Mouse (Mus musculus): ENCODE measurements around the gene Ttc34. TPM values are rescaled to one million over a fixed set of nuclear protein-coding genes. Genes with fewer than 3 reads are reported as not detected.

The Ttc34 gene
- total and polyA plus RNA-seq, 3 experiments = 0.05 TPM; not detected in 2

DNA sequence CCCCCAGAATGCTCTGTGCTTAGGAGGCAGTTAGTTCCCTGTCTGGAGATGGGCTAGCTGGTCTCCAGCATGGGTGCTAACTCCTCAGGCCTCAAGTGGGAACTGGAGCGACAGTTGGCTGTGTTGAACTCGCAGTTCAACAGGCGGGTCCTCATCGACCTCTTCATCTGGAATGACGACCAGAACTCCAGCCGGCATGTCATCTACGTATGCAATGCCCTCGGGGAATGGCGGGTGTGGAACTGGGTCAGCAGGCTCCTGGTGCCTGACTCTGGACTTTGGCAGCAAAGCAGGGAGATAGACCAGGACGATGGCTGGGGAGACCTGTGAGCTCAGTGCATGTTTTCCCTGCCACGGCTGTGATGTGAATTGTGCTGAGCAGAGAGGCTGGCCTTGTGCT lies 48.2 kb downstream of the Ttc34 start:
- TF ChIP-seq TAL1 (conservative IDR thresholded peaks at IDR 0.05; ENCODE audit: low read depth, low read length) (no peak), POLR2AphosphoS5 (IDR thresholded peaks at IDR 0.05; ENCODE audit: insufficient replicate concordance, low read depth, low read length) (no peak), GATA1 (IDR thresholded peaks at IDR 0.05; ENCODE audit: borderline replicate concordance, low read length) (no peak), GATA2 (IDR thresholded peaks at IDR 0.05; ENCODE audit: borderline replicate concordance, low read depth, low read length) (no peak), CTCF (IDR thresholded peaks at IDR 0.05; ENCODE audit: low read depth, low read length) (no peak)
- Histone ChIP-seq H3K27me3 (ENCODE audit: insufficient read depth, low read length) (peaks cover 48% of the 10 kb centered on the region), H3K4me3 (ENCODE audit: low read depth, low read length) (no peak overlapping the region), H3K9me3 (replicated peaks) (no peaks in the 10 kb centered on the region), H3K4me1 (ENCODE audit: insufficient read depth, low read depth, low read length) (peaks cover 19% of the 10 kb centered on the region), H3K36me3 (replicated peaks) (no peaks in the 10 kb centered on the region)
- no peak for ATAC-seq (ENCODE audit: extremely low read depth, insufficient number of reproducible peaks, low FRiP score, poor library complexity, severe bottlenecking)
- DNase-seq (ENCODE audit: low spot score) = no peak

DNA sequence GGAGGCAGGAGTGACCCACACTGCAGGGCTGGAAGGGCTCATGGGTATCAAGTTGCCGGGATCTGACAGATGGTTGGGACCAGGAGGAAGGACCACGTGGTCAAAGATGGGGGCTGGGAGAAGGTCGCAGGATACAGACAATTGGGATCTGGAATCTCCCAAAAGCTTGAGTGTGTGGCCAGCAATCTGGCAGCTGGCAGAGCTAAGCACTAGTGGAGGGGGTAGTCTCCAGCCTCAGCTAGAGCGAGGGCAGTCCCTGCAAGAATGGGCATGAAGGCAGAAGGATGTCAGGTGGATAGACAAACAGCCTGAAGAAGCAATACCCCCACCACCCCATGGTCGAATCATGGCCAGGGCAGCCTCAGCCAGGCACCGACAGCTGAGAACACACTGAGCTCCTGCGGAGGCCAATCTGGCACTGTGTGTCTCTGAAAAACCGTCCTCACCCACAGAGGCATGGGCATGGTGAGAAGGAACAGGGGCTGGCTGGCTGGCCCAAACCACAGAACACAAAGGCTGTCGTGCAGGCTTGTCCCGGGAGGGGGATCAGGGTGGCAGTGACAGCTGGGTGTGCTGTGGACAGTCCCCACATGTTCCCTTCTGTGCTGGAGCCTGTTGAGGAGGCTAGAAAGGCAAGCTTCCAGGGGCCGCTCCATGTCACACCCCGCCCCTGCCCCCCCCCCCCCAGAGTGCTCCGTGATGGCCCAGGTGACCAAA lies 49.8 kb downstream of the Ttc34 start:
- H3K36me3 ChIP-seq (replicated peaks) = no peaks in the 10 kb centered on the region
- TF ChIP-seq POLR2AphosphoS5 (IDR thresholded peaks at IDR 0.05; ENCODE audit: insufficient replicate concordance, low read depth, low read length) (no peak), CTCF (IDR thresholded peaks at IDR 0.05; ENCODE audit: low read depth, low read length) (no peak), GATA2 (IDR thresholded peaks at IDR 0.05; ENCODE audit: borderline replicate concordance, low read depth, low read length) (no peak), GATA1 (IDR thresholded peaks at IDR 0.05; ENCODE audit: borderline replicate concordance, low read length) (no peak), TAL1 (conservative IDR thresholded peaks at IDR 0.05; ENCODE audit: low read depth, low read length) (no peak)
- DNase-seq (ENCODE audit: low spot score) (no peak), ATAC-seq (ENCODE audit: extremely low read depth, insufficient number of reproducible peaks, low FRiP score, poor library complexity, severe bottlenecking) (no peak)
- no peaks in the 10 kb centered on the region for H3K9me3 ChIP-seq (replicated peaks)
- H3K4me3 ChIP-seq (ENCODE audit: low read depth, low read length) = no peak overlapping the region
- H3K27me3 ChIP-seq (ENCODE audit: insufficient read depth, low read length) = peaks cover 57% of the 10 kb centered on the region
- peaks cover 3% of the 10 kb centered on the region for H3K4me1 ChIP-seq (ENCODE audit: insufficient read depth, low read depth, low read length)

DNA sequence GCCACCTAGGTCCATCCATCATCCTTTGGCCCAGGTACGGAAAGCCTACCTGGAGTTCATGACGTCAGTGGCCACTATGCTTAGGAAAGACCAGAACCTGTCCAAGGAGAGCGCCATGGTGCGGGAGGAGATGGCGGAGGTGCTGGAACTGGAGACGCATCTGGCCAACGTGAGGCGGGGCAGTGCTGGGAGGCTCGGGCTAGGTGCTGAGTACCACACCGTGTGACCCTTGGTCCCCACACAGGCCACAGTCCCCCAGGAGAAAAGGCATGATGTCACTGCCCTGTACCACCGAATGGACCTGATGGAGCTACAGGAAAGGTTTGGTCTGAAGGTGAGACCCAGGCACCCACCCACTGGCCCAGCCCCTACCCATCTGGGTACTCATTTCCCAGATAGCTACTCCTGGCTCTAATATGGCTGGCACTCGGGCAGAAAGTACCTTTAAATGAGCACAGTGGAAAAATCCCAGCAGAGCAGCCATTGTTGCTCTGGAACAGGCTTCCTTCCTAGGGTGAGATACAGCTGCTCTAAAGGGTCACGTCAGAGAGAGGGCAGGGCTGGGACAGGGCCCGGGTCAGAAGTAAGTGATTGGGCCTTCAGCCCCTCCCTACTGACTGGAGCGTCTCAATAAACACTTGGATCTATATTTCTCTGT lies 50.5 kb downstream of the Ttc34 start:
- no peak for ATAC-seq (ENCODE audit: extremely low read depth, insufficient number of reproducible peaks, low FRiP score, poor library complexity, severe bottlenecking)
- Histone ChIP-seq H3K4me3 (ENCODE audit: low read depth, low read length) (no peak overlapping the region), H3K36me3 (replicated peaks) (no peaks in the 10 kb centered on the region), H3K4me1 (ENCODE audit: insufficient read depth, low read depth, low read length) (peaks cover 2% of the 10 kb centered on the region; the same call in 1 of the 2 replicates), H3K9me3 (replicated peaks) (no peaks in the 10 kb centered on the region), H3K27me3 (ENCODE audit: insufficient read depth, low read length) (peaks cover 61% of the 10 kb centered on the region)
- DNase-seq (ENCODE audit: low spot score) = no peak
- TF ChIP-seq GATA2 (IDR thresholded peaks at IDR 0.05; ENCODE audit: borderline replicate concordance, low read depth, low read length) (no peak), GATA1 (IDR thresholded peaks at IDR 0.05; ENCODE audit: borderline replicate concordance, low read length) (no peak), CTCF (IDR thresholded peaks at IDR 0.05; ENCODE audit: low read depth, low read length) (no peak), TAL1 (conservative IDR thresholded peaks at IDR 0.05; ENCODE audit: low read depth, low read length) (no peak), POLR2AphosphoS5 (IDR thresholded peaks at IDR 0.05; ENCODE audit: insufficient replicate concordance, low read depth, low read length) (no peak)

DNA sequence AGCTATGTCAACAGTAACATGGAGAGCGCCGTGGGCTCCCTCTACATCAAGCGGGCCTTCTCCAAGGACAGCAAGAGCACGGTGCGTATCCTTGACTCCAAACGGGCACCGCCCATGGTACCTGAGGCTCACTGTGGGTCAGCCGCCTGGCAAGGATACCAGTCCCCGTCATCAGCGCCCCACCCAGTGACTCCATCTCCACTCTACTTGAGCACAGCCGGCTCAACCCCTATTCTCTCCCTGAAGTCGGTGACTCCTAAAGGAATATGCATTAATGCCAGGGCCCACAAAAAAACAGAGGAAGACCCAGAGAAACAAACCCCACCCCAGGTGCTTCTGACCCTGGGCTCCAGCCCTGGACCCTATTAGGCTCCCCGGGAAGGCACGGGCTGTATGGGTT lies 53.6 kb downstream of the Ttc34 start:
- H3K27me3 ChIP-seq (ENCODE audit: insufficient read depth, low read length) = peaks cover 63% of the 10 kb centered on the region
- no peaks in the 10 kb centered on the region for H3K36me3 ChIP-seq (replicated peaks)
- no peak overlapping the region for H3K4me3 ChIP-seq (ENCODE audit: low read depth, low read length)
- no peak for TF ChIP-seq GATA2 (IDR thresholded peaks at IDR 0.05; ENCODE audit: borderline replicate concordance, low read depth, low read length)
- TF ChIP-seq GATA1 (IDR thresholded peaks at IDR 0.05; ENCODE audit: borderline replicate concordance, low read length) = no peak
- TF ChIP-seq CTCF (IDR thresholded peaks at IDR 0.05; ENCODE audit: low read depth, low read length) = no peak
- TF ChIP-seq POLR2AphosphoS5 (IDR thresholded peaks at IDR 0.05; ENCODE audit: insufficient replicate concordance, low read depth, low read length) = no peak
- TF ChIP-seq TAL1 (conservative IDR thresholded peaks at IDR 0.05; ENCODE audit: low read depth, low read length) = no peak
- DNase-seq (ENCODE audit: low spot score) = no peak
- no peaks in the 10 kb centered on the region for H3K9me3 ChIP-seq (replicated peaks)
- no peak for ATAC-seq (ENCODE audit: extremely low read depth, insufficient number of reproducible peaks, low FRiP score, poor library complexity, severe bottlenecking)
- H3K4me1 ChIP-seq (ENCODE audit: insufficient read depth, low read depth, low read length) = no peaks in the 10 kb centered on the region

DNA sequence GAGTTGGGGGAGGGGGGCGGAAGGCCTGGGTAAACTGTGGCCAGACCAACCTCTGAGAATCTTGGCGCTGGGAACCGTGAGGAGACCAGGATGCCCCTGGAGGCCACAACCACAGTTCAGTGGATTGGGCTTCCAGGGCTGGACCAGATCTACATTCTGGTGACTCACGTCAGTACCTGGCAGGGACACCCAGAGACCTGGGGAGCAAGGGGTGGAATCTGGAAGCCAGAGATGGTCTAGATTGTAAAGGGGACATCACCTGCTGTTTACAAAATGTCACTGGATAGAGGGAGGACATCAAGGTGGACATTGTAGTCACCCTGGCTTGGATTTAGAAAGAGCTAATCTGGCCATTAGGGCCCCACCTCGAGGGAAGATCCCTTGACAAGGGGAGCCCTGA lies 58.3 kb downstream of the Ttc34 start:
- Histone ChIP-seq H3K27me3 (ENCODE audit: insufficient read depth, low read length) (peaks cover 79% of the 10 kb centered on the region), H3K36me3 (replicated peaks) (no peaks in the 10 kb centered on the region), H3K9me3 (replicated peaks) (no peaks in the 10 kb centered on the region), H3K4me3 (ENCODE audit: low read depth, low read length) (no peak overlapping the region), H3K4me1 (ENCODE audit: insufficient read depth, low read depth, low read length) (peaks cover 7% of the 10 kb centered on the region; the same call in 1 of the 2 replicates)
- no peak for TF ChIP-seq TAL1 (conservative IDR thresholded peaks at IDR 0.05; ENCODE audit: low read depth, low read length)
- DNase-seq (ENCODE audit: low spot score) (no peak), ATAC-seq (ENCODE audit: extremely low read depth, insufficient number of reproducible peaks, low FRiP score, poor library complexity, severe bottlenecking) (no peak)

DNA sequence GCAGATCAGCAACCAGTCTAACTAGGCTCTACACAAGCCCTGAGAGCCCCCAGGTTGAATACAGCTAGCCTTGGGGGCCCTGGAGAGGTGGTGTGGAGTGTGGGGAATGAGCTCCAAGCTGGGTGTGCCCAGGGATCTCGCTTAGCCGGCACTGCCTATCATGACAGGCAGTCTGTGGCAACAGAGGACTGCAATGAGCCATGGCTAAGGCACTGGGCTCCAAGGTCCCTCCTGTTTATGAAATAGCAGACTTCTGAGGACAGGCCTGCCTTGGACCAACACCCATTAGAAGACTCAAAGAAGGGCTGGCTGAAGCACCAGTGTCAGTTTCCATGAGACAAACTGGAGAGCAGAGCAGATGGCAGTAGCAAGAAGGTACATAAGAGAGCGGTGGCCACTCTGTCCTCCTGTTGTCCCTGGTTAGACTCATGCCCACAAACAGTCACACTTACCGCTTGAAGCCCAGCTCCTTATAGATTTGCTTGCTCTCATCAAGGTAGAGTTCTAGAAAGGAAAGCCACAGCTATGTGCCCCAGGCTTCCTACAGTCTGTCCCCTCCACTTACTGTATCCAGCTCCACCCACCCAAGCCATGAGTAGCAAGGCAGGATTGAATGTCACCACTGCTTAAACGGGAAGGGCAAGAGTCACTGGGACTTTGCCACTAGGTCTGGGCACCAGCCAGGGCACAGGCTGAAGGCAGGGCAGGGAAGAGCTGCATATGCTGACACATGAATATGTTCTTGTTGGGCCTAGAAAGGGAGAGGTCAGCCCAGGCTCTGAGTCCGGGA lies 60.6 kb downstream of the Ttc34 start:
- DNase-seq (ENCODE audit: low spot score) (no peak), ATAC-seq (ENCODE audit: extremely low read depth, insufficient number of reproducible peaks, low FRiP score, poor library complexity, severe bottlenecking) (no peak)
- peaks cover 73% of the 10 kb centered on the region for H3K27me3 ChIP-seq (ENCODE audit: insufficient read depth, low read length)
- no peaks in the 10 kb centered on the region for H3K36me3 ChIP-seq (replicated peaks)
- TF ChIP-seq GATA1 (IDR thresholded peaks at IDR 0.05; ENCODE audit: borderline replicate concordance, low read length) (no peak), POLR2AphosphoS5 (IDR thresholded peaks at IDR 0.05; ENCODE audit: insufficient replicate concordance, low read depth, low read length) (no peak), GATA2 (IDR thresholded peaks at IDR 0.05; ENCODE audit: borderline replicate concordance, low read depth, low read length) (no peak), CTCF (IDR thresholded peaks at IDR 0.05; ENCODE audit: low read depth, low read length) (no peak), TAL1 (conservative IDR thresholded peaks at IDR 0.05; ENCODE audit: low read depth, low read length) (no peak)
- no peak overlapping the region for H3K4me3 ChIP-seq (ENCODE audit: low read depth, low read length)
- peaks cover 10% of the 10 kb centered on the region; the same call in 1 of the 2 replicates for H3K4me1 ChIP-seq (ENCODE audit: insufficient read depth, low read depth, low read length)
- H3K9me3 ChIP-seq (replicated peaks) = no peaks in the 10 kb centered on the region

Data from G1E (cell line).